Mouse (Mus musculus) midbrain, embryonic 11.5 days (tissue): ENCODE data around the gene Upk3b. TPM values are rescaled to one million over a fixed set of nuclear protein-coding genes. Genes with fewer than 3 reads are reported as not detected.
"Not testable (repeated sequence)": the region's sequence is repeated elsewhere in the genome, so short reads cannot be mapped to it uniquely, and the experiment has no call there.

ENCODE experiments used
- ATAC-seq: fragments of 200-750 bp; cut with Nextera tagmentation; 2 replicates; pipeline ENCODE4 v1.8.0; 2017; ENCODE audit warnings: moderate TSS enrichment, moderate library complexity; ENCODE audit not compliant: low FRiP score
- DNase-seq: peaks from one replicate; pipeline ENCODE4 v3.0.0; 2015; ENCODE audit warnings: low spot score; ENCODE audit errors: missing footprints
- H3K27ac ChIP-seq: fragments of 300-500 bp; sonication (generic); 2 replicates; pipeline ENCODE4 v1.5.1; 2014; ENCODE audit warnings: low read depth, low read length
- H3K27me3 ChIP-seq: fragments of 300-500 bp; sonication (generic); 2 replicates; pipeline ENCODE4 v1.6.1; 2014; ENCODE audit warnings: mild to moderate bottlenecking, low read length, moderate library complexity, mixed read lengths; ENCODE audit not compliant: control insufficient read depth, insufficient read depth
- H3K36me3 ChIP-seq: fragments of 300-500 bp; sonication (generic); 2 replicates; pipeline ENCODE4 v1.6.1; 2014; ENCODE audit warnings: mild to moderate bottlenecking, low read length, moderate library complexity, mixed read lengths; ENCODE audit not compliant: control insufficient read depth, insufficient read depth
- H3K4me1 ChIP-seq: fragments of 300-500 bp; sonication (generic); 2 replicates; pipeline ENCODE4 v1.6.1; 2014; ENCODE audit warnings: low read length; ENCODE audit not compliant: control insufficient read depth, insufficient read depth
- H3K4me2 ChIP-seq: fragments of 300-500 bp; sonication (generic); 2 replicates; pipeline ENCODE4 v1.6.1; 2014; ENCODE audit warnings: mild to moderate bottlenecking, moderate library complexity
- H3K4me3 ChIP-seq: fragments of 300-500 bp; sonication (generic); 2 replicates; pipeline ENCODE4 v1.5.1; 2014; ENCODE audit warnings: low read depth, low read length
- H3K9ac ChIP-seq: fragments of 300-500 bp; sonication (generic); 2 replicates; pipeline ENCODE4 v1.6.1; 2014; ENCODE audit warnings: low read length
- H3K9me3 ChIP-seq: fragments of 300-500 bp; sonication (generic); 2 replicates; pipeline ENCODE4 v1.6.1; 2016; ENCODE audit warnings: low read length; ENCODE audit not compliant: control insufficient read depth
- WGBS: fragments of 180-500 bp; shearing (Covaris S2); extraction: QIAGEN DNeasy Blood & Tissue Kit; methylation state at CpG from one replicate; pipeline ENCODE4 v1.1.7; 2014; 5-methylcytosine and 5-hydroxymethylcytosine counted together
- polyA plus RNA-seq: library from polyadenylated mRNA; unstranded; fragments of >200 nt; fragmentation: Nextera tagmentation; extraction: Ambion mirVana; gene quantifications from 2 replicates; pipeline ENCODE4 v1.2.1, GENCODE M21; 2014

Gene Upk3b
- polyA plus RNA-seq, 1 experiment from 2014 or later, result not detected

GRCm38 (mm10) chr5:136056062-136056461 is 17.8 kb downstream of the Upk3b start:
- Histone ChIP-seq H3K27ac (no peak overlapping the region), H3K36me3 (no peaks in the 10 kb centered on the region), H3K9ac (no peak overlapping the region), H3K9me3 (no peaks in the 10 kb centered on the region), H3K27me3 (no peaks in the 10 kb centered on the region), H3K4me1 (peaks cover 12% of the 10 kb centered on the region), H3K4me2 (no peak overlapping the region), H3K4me3 (no peak overlapping the region)
- DNase-seq (no peak), ATAC-seq (no peak)
- WGBS, result 40% methylated on average over 4 of the region's 4 CpGs

GRCm38 (mm10) chr5:136057085-136057484 is 18.8 kb downstream of the Upk3b start:
- Histone ChIP-seq H3K27ac (no peak overlapping the region), H3K9ac (no peak overlapping the region), H3K4me2 (no peak overlapping the region), H3K36me3 (no peaks in the 10 kb centered on the region), H3K4me1 (peaks cover 2% of the 10 kb centered on the region), H3K27me3 (no peaks in the 10 kb centered on the region), H3K9me3 (no peaks in the 10 kb centered on the region), H3K4me3 (no peak overlapping the region)
- 35% methylated on average over 8 of the region's 8 CpGs for WGBS
- DNase-seq (no peak), ATAC-seq (no peak)

GRCm38 (mm10) chr5:136061567-136061966 is 23.3 kb downstream of the Upk3b start:
- no peaks in the 10 kb centered on the region for H3K9me3 ChIP-seq
- H3K27ac ChIP-seq, result no peak overlapping the region
- H3K27me3 ChIP-seq, result no peaks in the 10 kb centered on the region
- WGBS, result 10% methylated on average over 12 of the region's 12 CpGs
- no peaks in the 10 kb centered on the region for H3K36me3 ChIP-seq
- ATAC-seq (no peak), DNase-seq (peak; percentile 97)
- H3K4me1 ChIP-seq, result no peaks in the 10 kb centered on the region
- H3K4me2 ChIP-seq, result no peak overlapping the region
- H3K9ac ChIP-seq, result no peak overlapping the region
- no peak overlapping the region for H3K4me3 ChIP-seq

GRCm38 (mm10) chr5:136063920-136064319 is 25.6 kb downstream of the Upk3b start:
- no peaks in the 10 kb centered on the region for H3K9me3 ChIP-seq
- ATAC-seq (no peak), DNase-seq (no peak)
- no peak overlapping the region for H3K4me3 ChIP-seq
- no peak overlapping the region for H3K4me2 ChIP-seq
- no peaks in the 10 kb centered on the region for H3K27me3 ChIP-seq
- H3K9ac ChIP-seq, result no peak overlapping the region
- no peaks in the 10 kb centered on the region for H3K4me1 ChIP-seq
- no peak overlapping the region for H3K27ac ChIP-seq
- H3K36me3 ChIP-seq, result no peaks in the 10 kb centered on the region
- WGBS, result 94% methylated on average over 10 of the region's 10 CpGs

- H3K36me3 ChIP-seq, H3K4me1 ChIP-seq, DNase-seq, ATAC-seq, H3K4me3 ChIP-seq, H3K9ac ChIP-seq, H3K9me3 ChIP-seq, H3K4me2 ChIP-seq, H3K27ac ChIP-seq, H3K27me3 ChIP-seq: not testable (repeated sequence)
- 82% methylated on average over 11 of the region's 11 CpGs for WGBS
These were observed 28.3 kb downstream of the Upk3b start for GRCm38 (mm10) chr5:136066404-136067148.

- Histone ChIP-seq H3K36me3 (no peaks in the 10 kb centered on the region), H3K27ac (no peak overlapping the region), H3K9me3 (no peaks in the 10 kb centered on the region), H3K9ac (no peak overlapping the region), H3K4me1 (no peaks in the 10 kb centered on the region), H3K4me3 (no peak overlapping the region), H3K27me3 (no peaks in the 10 kb centered on the region), H3K4me2 (no peak overlapping the region)
- 73% methylated on average over 2 of the region's 2 CpGs for WGBS
- ATAC-seq, result no peak
- DNase-seq, result no peak
These were observed 31.1 kb downstream of the Upk3b start for GRCm38 (mm10) chr5:136069411-136069810.

- H3K9ac ChIP-seq, result no peak overlapping the region
- H3K27me3 ChIP-seq, result no peaks in the 10 kb centered on the region
- no peak overlapping the region for H3K4me3 ChIP-seq
- ATAC-seq, result no peak
- no peak overlapping the region for H3K4me2 ChIP-seq
- 81% methylated on average over 6 of the region's 6 CpGs for WGBS
- no peak overlapping the region for H3K27ac ChIP-seq
- no peak for DNase-seq
- no peaks in the 10 kb centered on the region for H3K36me3 ChIP-seq
- no peaks in the 10 kb centered on the region for H3K4me1 ChIP-seq
- no peaks in the 10 kb centered on the region for H3K9me3 ChIP-seq
These were observed 34.8 kb downstream of the Upk3b start for GRCm38 (mm10) chr5:136073051-136073450.

- Histone ChIP-seq H3K36me3 (no peaks in the 10 kb centered on the region), H3K27me3 (no peaks in the 10 kb centered on the region), H3K4me3 (no peak overlapping the region), H3K27ac (no peak overlapping the region), H3K4me2 (no peak overlapping the region), H3K4me1 (no peaks in the 10 kb centered on the region), H3K9ac (no peak overlapping the region), H3K9me3 (no peaks in the 10 kb centered on the region)
- WGBS, result 71% methylated on average over 11 of the region's 11 CpGs
- DNase-seq (no peak), ATAC-seq (no peak)
These were observed 35.2 kb downstream of the Upk3b start for GRCm38 (mm10) chr5:136073526-136073925.

- 91% methylated on average over 5 of the region's 5 CpGs for WGBS
- H3K4me2 ChIP-seq, result no peak overlapping the region
- no peak overlapping the region for H3K9ac ChIP-seq
- no peaks in the 10 kb centered on the region for H3K36me3 ChIP-seq
- no peak overlapping the region for H3K4me3 ChIP-seq
- no peak for ATAC-seq
- DNase-seq, result no peak
- no peaks in the 10 kb centered on the region for H3K4me1 ChIP-seq
- H3K27me3 ChIP-seq, result no peaks in the 10 kb centered on the region
- no peaks in the 10 kb centered on the region for H3K9me3 ChIP-seq
- no peak overlapping the region for H3K27ac ChIP-seq
These were observed 36.8 kb downstream of the Upk3b start for GRCm38 (mm10) chr5:136075076-136075475.
